Mouse (Mus musculus) embryonic facial prominence, embryonic 14.5 days (tissue): ENCODE measurements around the gene Mbnl2. TPM values are rescaled to one million over a fixed set of nuclear protein-coding genes. Genes with fewer than 3 reads are reported as not detected.
A peak's percentile ranks its signal among the peaks of the same experiment; 100 is the strongest.

Source experiments
- ATAC-seq: fragments of 200-750 bp; cut with Nextera tagmentation; 2 replicates; pipeline ENCODE4 v1.8.0; 2017; ENCODE audit warnings: low read depth, moderate number of reproducible peaks, moderate TSS enrichment
- DNase-seq: peaks from one replicate; pipeline ENCODE4 v3.0.0-alpha.2; 2015; ENCODE audit warnings: low spot score
- H3K27ac ChIP-seq: fragments of 300-500 bp; sonication (generic); replicated peaks from 2 replicates; pipeline ENCODE4 v1.5.1; 2014; ENCODE audit warnings: low read depth, mild to moderate bottlenecking, low read length, moderate library complexity
- H3K27me3 ChIP-seq: fragments of 300-500 bp; sonication (generic); replicated peaks from 2 replicates; pipeline ENCODE4 v1.6.1; 2014; ENCODE audit warnings: low read length; ENCODE audit not compliant: control insufficient read depth, insufficient read depth
- H3K36me3 ChIP-seq: fragments of 300-500 bp; sonication (generic); 2 replicates; pipeline ENCODE4 v1.6.1; 2014; ENCODE audit warnings: low read length, mixed read lengths; ENCODE audit not compliant: control insufficient read depth, insufficient read depth
- H3K4me1 ChIP-seq: fragments of 300-500 bp; sonication (generic); 2 replicates; pipeline ENCODE4 v1.6.1; 2014; ENCODE audit warnings: antibody characterized with exemption, low read length; ENCODE audit not compliant: control insufficient read depth, insufficient read depth
- H3K4me2 ChIP-seq: fragments of 300-500 bp; sonication (generic); 2 replicates; pipeline ENCODE4 v1.6.1; 2014; ENCODE audit warnings: low read depth, mild to moderate bottlenecking, low read length, moderate library complexity, mixed read lengths
- H3K4me3 ChIP-seq: fragments of 300-500 bp; sonication (generic); 2 replicates; pipeline ENCODE4 v1.5.1; 2014; ENCODE audit warnings: low read depth, mild to moderate bottlenecking, low read length
- H3K9ac ChIP-seq: fragments of 300-500 bp; sonication (generic); 2 replicates; pipeline ENCODE4 v1.6.1; 2014; ENCODE audit warnings: low read depth, mild to moderate bottlenecking, low read length, moderate library complexity, mixed read lengths
- H3K9me3 ChIP-seq: fragments of 300-500 bp; sonication (generic); 2 replicates; pipeline ENCODE4 v1.6.1; 2016; ENCODE audit warnings: low read length; ENCODE audit not compliant: control insufficient read depth
- whole genome bisulfite sequencing: fragments of 180-500 bp; shearing (Covaris S2); extraction: QIAGEN DNeasy Blood & Tissue Kit; methylation state at CpG from one replicate; pipeline ENCODE4 v1.1.7; 2014; 5-methylcytosine and 5-hydroxymethylcytosine counted together
- polyA plus RNA-seq: library from polyadenylated mRNA; unstranded; fragments of >200 nt; fragmentation: Nextera tagmentation; extraction: Ambion mirVana; gene quantifications from 2 replicates; pipeline ENCODE4 v1.2.1, GENCODE M21; 2014

The Mbnl2 gene
- polyA plus RNA-seq, 1 experiment from 2014 or later = 162 TPM

DNA sequence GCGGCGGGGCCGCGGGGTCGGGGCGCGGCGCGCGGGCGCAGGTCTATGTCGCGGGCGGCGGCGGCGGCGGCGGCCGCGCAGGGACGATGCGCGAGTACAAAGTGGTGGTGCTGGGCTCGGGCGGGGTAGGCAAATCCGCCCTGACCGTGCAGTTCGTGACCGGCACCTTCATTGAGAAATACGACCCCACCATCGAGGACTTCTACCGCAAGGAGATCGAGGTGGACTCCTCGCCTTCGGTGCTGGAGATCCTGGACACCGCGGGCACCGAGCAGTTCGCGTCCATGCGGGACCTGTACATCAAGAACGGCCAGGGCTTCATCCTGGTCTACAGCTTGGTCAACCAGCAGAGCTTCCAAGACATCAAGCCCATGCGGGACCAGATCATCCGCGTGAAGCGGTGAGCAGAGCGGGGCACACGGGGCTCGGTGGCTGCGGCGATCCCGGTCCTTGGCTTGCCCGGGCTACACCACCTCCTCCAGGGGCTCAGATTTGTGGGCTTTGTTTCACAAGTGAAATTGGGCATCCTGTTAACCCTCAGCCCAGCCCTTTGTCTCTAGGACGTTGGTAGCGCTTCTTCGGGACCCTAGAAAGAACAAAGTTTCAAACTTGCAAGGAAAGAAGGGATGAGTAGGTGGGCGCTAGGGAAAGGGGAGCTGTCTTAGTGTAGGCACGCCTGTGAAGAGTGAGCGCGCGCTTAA lies 203.3 kb downstream of the Mbnl2 start:
- Histone ChIP-seq H3K27me3 (no peaks in the 10 kb centered on the region), H3K9me3 (no peaks in the 10 kb centered on the region), H3K4me3 (peak overlapping the region; percentile 80), H3K27ac (peak overlapping the region; percentile 99), H3K36me3 (no peaks in the 10 kb centered on the region), H3K4me1 (peaks cover 17% of the 10 kb centered on the region), H3K9ac (peak overlapping the region; percentile 86), H3K4me2 (peak overlapping the region; percentile 64)
- 0% methylated on average over 26 of the region's 62 CpGs for WGBS
- ATAC-seq (peak; percentile 3; the same call in 1 of the 2 replicates), DNase-seq (peak; percentile 32)

- no peaks in the 10 kb centered on the region for H3K36me3 ChIP-seq
- peak overlapping the region; percentile 64 for H3K4me2 ChIP-seq
- peaks cover 17% of the 10 kb centered on the region for H3K4me1 ChIP-seq
- no peak overlapping the region for H3K27ac ChIP-seq
- peak overlapping the region; percentile 14 for H3K4me3 ChIP-seq
- H3K9me3 ChIP-seq = no peaks in the 10 kb centered on the region
- no peaks in the 10 kb centered on the region for H3K27me3 ChIP-seq
- ATAC-seq (no peak), DNase-seq (no peak)
- no peak overlapping the region for H3K9ac ChIP-seq
- 81% methylated on average over 8 of the region's 8 CpGs for WGBS
Measured at GRCm38 (mm10) chr14:120480341-120480900, 205.0 kb downstream of the Mbnl2 start.

DNA sequence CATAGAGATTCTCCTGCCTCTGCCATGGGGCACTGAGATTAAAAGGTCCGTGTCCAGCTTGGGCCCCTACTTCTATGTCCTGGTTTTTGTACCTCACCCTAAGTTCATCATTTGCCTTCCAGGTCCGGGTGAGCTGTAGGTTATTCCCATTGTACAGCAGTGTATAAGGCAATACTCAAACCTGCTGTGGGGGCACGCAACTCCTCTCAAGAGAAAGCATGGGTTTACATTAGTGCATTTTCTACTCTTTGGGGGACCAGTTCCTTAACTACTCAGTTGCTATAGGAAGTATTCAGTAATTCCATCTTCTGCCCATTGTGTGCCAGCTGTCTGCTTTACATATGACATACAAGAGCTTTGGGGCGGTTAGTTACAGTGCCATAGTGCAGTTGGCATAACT lies 205.5 kb downstream of the Mbnl2 start:
- no peak for ATAC-seq
- H3K27me3 ChIP-seq = no peaks in the 10 kb centered on the region
- H3K4me1 ChIP-seq = peaks cover 16% of the 10 kb centered on the region
- 96% methylated on average over 4 of the region's 4 CpGs for WGBS
- no peaks in the 10 kb centered on the region for H3K9me3 ChIP-seq
- H3K27ac ChIP-seq = no peak overlapping the region
- H3K4me3 ChIP-seq = no peak overlapping the region
- H3K36me3 ChIP-seq = no peaks in the 10 kb centered on the region
- DNase-seq = no peak
- H3K4me2 ChIP-seq = peak overlapping the region; percentile 64; the same call in 1 of the 2 replicates
- H3K9ac ChIP-seq = no peak overlapping the region

Other genes with a start within 250 kb of the Mbnl2 start
- not detected in 2 replicates for gene Oxgr1, start 233.2 kb upstream of the Mbnl2 start, polyA plus RNA-seq
- 17.6 and 19.9 TPM in 2 replicates for gene Rap2a, start 202.8 kb downstream of the Mbnl2 start, polyA plus RNA-seq